Mouse (Mus musculus) frontal cortex, adult (tissue): ENCODE results near the gene Aagab.

Source experiments
- ATAC-seq: cut with Nextera tagmentation; 2 replicates; pipeline ENCODE4 v1.9.2; 2017; ENCODE audit warnings: mild to moderate bottlenecking, moderate library complexity, mixed read lengths; ENCODE audit not compliant: low TSS enrichment

The Aagab gene

GRCm38 (mm10) chr9:63647581-63648519, 45.4 kb downstream of the Aagab start:
- ATAC-seq: peak; percentile 29; the same call in 1 of the 2 replicates

- peak; percentile 27 for ATAC-seq
Measured at GRCm38 (mm10) chr9:63648520-63648918, 46.1 kb downstream of the Aagab start.

- ATAC-seq: no peak
Measured at GRCm38 (mm10) chr9:63649841-63650545, 47.5 kb downstream of the Aagab start.

- ATAC-seq: no peak
Measured at GRCm38 (mm10) chr9:63650905-63651304, 48.4 kb downstream of the Aagab start.

- ATAC-seq: no peak
Measured at GRCm38 (mm10) chr9:63651594-63651993, 49.1 kb downstream of the Aagab start.

- ATAC-seq: 0 out of 2 replicates have a peak, but pooled peaks have one; percentile 18
Measured at GRCm38 (mm10) chr9:63653666-63654065, 51.2 kb downstream of the Aagab start.

GRCm38 (mm10) chr9:63654575-63654974, 52.1 kb downstream of the Aagab start:
- ATAC-seq: no peak

GRCm38 (mm10) chr9:63655092-63655491, 52.6 kb downstream of the Aagab start:
- no peak for ATAC-seq

- no peak for ATAC-seq
Measured at GRCm38 (mm10) chr9:63657167-63657566, 54.7 kb downstream of the Aagab start.

- no peak for ATAC-seq
Measured at GRCm38 (mm10) chr9:63658436-63658835, 56.0 kb downstream of the Aagab start.

GRCm38 (mm10) chr9:63658970-63659371, 56.5 kb downstream of the Aagab start:
- ATAC-seq: no peak

GRCm38 (mm10) chr9:63660061-63660460, 57.6 kb downstream of the Aagab start:
- ATAC-seq: no peak

- ATAC-seq: no peak
Measured at GRCm38 (mm10) chr9:63660691-63661090, 58.2 kb downstream of the Aagab start.

GRCm38 (mm10) chr9:63662759-63663158, 60.3 kb downstream of the Aagab start:
- no peak for ATAC-seq

- no peak for ATAC-seq
Measured at GRCm38 (mm10) chr9:63663222-63663621, 60.8 kb downstream of the Aagab start.

GRCm38 (mm10) chr9:63664300-63664745, 61.9 kb downstream of the Aagab start:
- no peak for ATAC-seq

- no peak for ATAC-seq
Measured at GRCm38 (mm10) chr9:63664792-63665646, 62.6 kb downstream of the Aagab start.

GRCm38 (mm10) chr9:63666612-63667372, 64.3 kb downstream of the Aagab start:
- ATAC-seq: no peak

GRCm38 (mm10) chr9:63667373-63667724, 64.9 kb downstream of the Aagab start:
- no peak for ATAC-seq

- no peak for ATAC-seq
Measured at GRCm38 (mm10) chr9:63668621-63669020, 66.2 kb downstream of the Aagab start.

- ATAC-seq: no peak
Measured at GRCm38 (mm10) chr9:63669816-63670215, 67.4 kb downstream of the Aagab start.
